Mouse (Mus musculus) liver, postnatal 0 days (tissue): ENCODE data around the gene Kcna6.

Experiments used
- CTCF ChIP-seq: sonication (generic); IDR thresholded peaks from 2 replicates; pipeline ENCODE4 v1.5.1; 2016; ENCODE audit warnings: antibody characterized with exemption, low read depth
- EP300 ChIP-seq: IDR thresholded peaks from 2 replicates; pipeline ENCODE4 v1.6.1; 2016; ENCODE audit warnings: antibody characterized with exemption, low read depth, mild to moderate bottlenecking

DNA sequence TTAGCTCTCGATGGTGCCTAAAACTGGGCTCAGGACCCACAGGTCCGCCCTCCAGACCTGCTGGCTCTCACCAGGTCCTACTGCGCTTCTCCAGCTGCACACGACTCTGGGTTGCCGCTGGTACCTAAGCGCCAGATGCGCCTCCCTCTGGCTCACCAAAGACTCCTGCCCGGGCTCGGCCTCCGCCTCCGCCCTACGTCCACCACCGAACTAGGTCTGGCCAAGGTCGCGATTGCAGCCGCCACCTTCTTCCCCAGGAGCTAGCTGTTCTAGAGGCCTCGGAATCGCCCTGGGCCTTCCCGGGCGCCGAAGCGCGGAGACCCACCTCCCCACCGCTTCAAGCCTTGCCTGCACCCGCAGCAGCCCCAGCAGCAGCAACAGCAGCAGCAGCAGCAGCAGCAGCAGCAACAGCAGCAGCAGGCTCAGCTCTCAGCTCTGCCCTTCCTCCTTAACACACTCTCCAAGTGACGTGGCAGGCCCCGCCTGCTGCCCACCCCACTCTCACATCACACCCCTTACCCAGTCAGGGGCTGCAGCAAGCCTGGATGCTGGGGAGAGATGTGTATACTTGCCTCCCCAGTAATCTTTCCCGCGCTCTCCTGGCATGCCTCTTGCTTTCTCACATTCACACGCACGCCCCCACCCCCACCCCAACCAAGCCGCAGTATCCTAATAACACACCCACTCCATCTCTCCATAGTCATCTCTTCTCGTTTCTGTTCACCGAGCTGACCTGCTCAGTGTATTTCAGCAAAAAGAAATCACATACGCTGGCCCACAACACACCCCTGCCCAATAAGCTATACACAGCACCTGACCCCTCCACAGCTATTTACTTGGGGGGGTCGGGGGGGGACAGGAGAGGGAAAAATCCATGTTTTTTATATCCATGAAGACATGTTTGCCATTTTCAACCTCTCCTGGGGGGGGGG is at the start of gene Kcna6:
- TF ChIP-seq CTCF (no peak), EP300 (no peak)
